Mouse (Mus musculus) erythroblast, adult 5-6 weeks (primary cell): Measurements from ENCODE around the gene Hist1h2bg. TPM values are rescaled to one million over a fixed set of nuclear protein-coding genes. Genes with fewer than 3 reads are reported as not detected.
"Not testable (repeated sequence)": the region's sequence is repeated elsewhere in the genome, so short reads cannot be mapped to it uniquely, and the experiment has no call there.

Experiments used
- ATAC-seq: replicated peaks from 2 replicates; pipeline ENCODE4 v1.8.0; 2016; ENCODE audit warnings: moderate number of reproducible peaks, mild to moderate bottlenecking, moderate TSS enrichment, inconsistent platforms; ENCODE audit not compliant: poor library complexity, low FRiP score, severe bottlenecking
- total RNA-seq, 2 experiments: library from RNA; stranded (forward) in 1 of 2; stranded (reverse) in 1 of 2; fragments of 150-400 nt in 1 of 2; fragments of 200-764, 138-1000 nt in 1 of 2; gene quantifications; 2 replicates each; pipeline versions ENCODE4 v1.2.3 to v1.2.4; 2015 to 2017; ENCODE audit warnings: low replicate concordance in 2 of 2

The Hist1h2bg gene
- total RNA-seq, 2 experiments from 2014 or later = 206 to 670 TPM

GRCm38 (mm10) chr13:23537006-23537710 lies 34.0 kb upstream of the Hist1h2bg start:
- ATAC-seq = no peak

- ATAC-seq = no peak
Observed at GRCm38 (mm10) chr13:23538249-23538648, 32.9 kb upstream of the Hist1h2bg start.

GRCm38 (mm10) chr13:23539821-23540220 lies 31.4 kb upstream of the Hist1h2bg start:
- ATAC-seq = not testable (repeated sequence)

GRCm38 (mm10) chr13:23541497-23541896 lies 29.7 kb upstream of the Hist1h2bg start:
- no peak for ATAC-seq

GRCm38 (mm10) chr13:23542225-23542980 lies 28.8 kb upstream of the Hist1h2bg start:
- ATAC-seq = not testable (repeated sequence)

GRCm38 (mm10) chr13:23542999-23543607 lies 28.1 kb upstream of the Hist1h2bg start, which contains the start of gene Hist1h2bh:
Gene Hist1h2bh, minus strand, starts transcription at chr13:23543392.
- ATAC-seq = peak; percentile 90

GRCm38 (mm10) chr13:23543965-23544786 lies 27.0 kb upstream of the Hist1h2bg start, which contains the start of gene Hist1h3f:
Gene Hist1h3f, plus strand, starts transcription at chr13:23544052.
- ATAC-seq = peak; percentile 82

- peak; percentile 38 for ATAC-seq
Observed at GRCm38 (mm10) chr13:23544787-23545120, 26.4 kb upstream of the Hist1h2bg start.

GRCm38 (mm10) chr13:23546694-23547093 lies 24.5 kb upstream of the Hist1h2bg start:
- ATAC-seq = no peak

GRCm38 (mm10) chr13:23550761-23551145 lies 20.4 kb upstream of the Hist1h2bg start:
- peak; percentile 4; the same call in 1 of the 2 replicates for ATAC-seq

- ATAC-seq = peak; percentile 51
Observed at GRCm38 (mm10) chr13:23551146-23551834, 19.9 kb upstream of the Hist1h2bg start, which contains the start of gene Hist1h4f. Gene Hist1h4f, minus strand, starts transcription at chr13:23551648.

- no peak for ATAC-seq
Observed at GRCm38 (mm10) chr13:23551931-23552914, 19.0 kb upstream of the Hist1h2bg start.

GRCm38 (mm10) chr13:23552962-23553361 lies 18.2 kb upstream of the Hist1h2bg start, which contains the start of gene Hist1h1d:
Gene Hist1h1d, plus strand, starts transcription at chr13:23553262.
- ATAC-seq = no peak

GRCm38 (mm10) chr13:23554393-23554792 lies 16.8 kb upstream of the Hist1h2bg start:
- ATAC-seq = no peak

GRCm38 (mm10) chr13:23554925-23555838 lies 16.0 kb upstream of the Hist1h2bg start:
- ATAC-seq = peak; percentile 57

GRCm38 (mm10) chr13:23555839-23556416 lies 15.3 kb upstream of the Hist1h2bg start:
- peak; percentile 56 for ATAC-seq
